Mouse (Mus musculus) gastrocnemius, postnatal 10 days (tissue): ENCODE results near the gene Klhl36. TPM values are rescaled to one million over a fixed set of nuclear protein-coding genes. Genes with fewer than 3 reads are reported as not detected.

ENCODE experiments used
- DNase-seq: peaks from one replicate; pipeline ENCODE4 v3.0.0; 2021; ENCODE audit warnings: mixed read lengths
- long read RNA-seq, 2 experiments: library from polyadenylated mRNA; stranded (forward); transcript quantifications; one replicate each; pipeline ENCODE4 v2.0.0; 2021
- total RNA-seq, 2 experiments: library from RNA; stranded (reverse); gene quantifications; 2 replicates each; pipeline ENCODE4 v1.2.3; 2021

Klhl36 gene
- 1 to 10 TPM; 2.9 to 3.9 TPM for total RNA-seq
- long read RNA-seq, experiment 1, partial matches to known transcripts: 0 of 2 reads
- long read RNA-seq, experiment 1, other reads (novel, unspliced or antisense): 0 of 2 reads
- long read RNA-seq, experiment 2, transcript Klhl36-201 (5 exons, 2,181 nt): major isoform, 6 of 11 reads
- long read RNA-seq, experiment 2, partial matches to known transcripts: 3 of 11 reads
- long read RNA-seq, experiment 2, other reads (novel, unspliced or antisense): 1 of 11 reads

DNA sequence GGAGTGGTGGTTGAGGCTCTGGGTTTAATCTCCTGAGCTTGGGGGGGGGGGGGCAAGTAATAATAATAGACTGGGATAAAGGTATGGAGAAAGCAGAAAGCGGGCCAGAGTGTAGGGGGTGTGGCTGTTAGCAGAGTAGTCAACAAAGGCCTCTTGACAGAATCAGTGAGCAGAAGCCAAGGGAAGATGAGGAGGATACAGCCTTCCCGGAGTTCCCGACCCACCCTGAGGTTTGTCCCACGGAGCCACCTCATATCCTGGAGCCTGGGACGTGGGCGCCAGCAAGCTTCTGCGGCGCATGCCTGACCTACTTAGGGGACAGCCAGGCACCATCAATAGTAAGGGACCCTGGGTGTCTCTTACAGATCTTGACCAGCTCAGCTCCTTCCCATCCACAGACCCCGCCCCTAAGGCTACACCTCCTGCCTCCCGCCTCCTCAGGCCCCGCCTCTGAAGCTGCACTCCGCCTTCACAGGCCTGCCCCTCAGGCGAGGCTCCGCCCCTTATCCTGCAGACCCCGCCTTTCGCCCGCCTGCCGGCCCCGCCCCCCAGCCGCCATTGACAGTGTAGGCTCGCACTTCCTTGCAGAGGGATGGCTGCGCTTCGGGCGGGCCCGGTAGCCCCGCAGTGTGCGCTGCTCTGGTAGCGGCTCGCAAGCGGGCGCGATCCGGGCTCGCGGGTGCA, at the start of gene Klhl36:
Klhl36 (plus strand) TSS at position 561 of the 684 bp plus-strand sequence.
- peak; percentile 97 for DNase-seq

DNA sequence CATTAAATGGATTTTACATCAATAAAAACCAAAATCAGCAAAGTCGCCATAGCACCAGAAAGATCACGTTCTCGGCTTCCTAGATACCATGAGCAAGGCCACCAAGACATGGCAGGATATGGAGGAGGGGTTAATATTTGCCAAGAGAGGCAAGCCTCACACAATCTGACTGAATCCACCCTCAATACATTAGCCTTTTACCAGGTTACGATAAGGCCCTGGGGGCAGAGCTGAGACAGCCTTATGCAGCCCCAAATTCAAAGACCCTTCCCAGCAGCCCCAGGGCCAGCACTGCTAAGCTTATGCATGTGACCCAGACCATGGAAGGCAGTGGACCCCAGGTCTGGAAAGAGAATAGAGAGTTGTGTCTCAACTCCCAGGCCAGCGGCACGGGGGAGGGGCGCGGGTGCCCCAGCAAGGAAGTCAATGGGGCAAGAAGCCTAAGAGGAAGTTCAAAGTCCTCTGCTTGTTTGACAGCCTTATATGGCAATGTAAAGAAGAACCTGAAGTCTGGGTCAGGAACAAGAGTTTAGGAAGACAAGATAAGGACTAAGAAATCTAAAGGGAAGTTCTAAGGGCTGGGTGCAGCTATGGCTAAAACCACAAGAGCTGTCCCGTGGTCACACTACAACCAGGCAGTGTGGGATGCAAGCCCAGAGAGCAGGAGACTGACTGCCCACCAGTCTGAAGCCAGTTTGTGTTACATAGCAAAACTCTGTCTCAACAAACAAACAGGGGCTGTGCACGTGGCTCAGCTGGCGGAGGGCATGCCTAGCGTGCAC, 49.2 kb upstream of the Klhl36 start:
- no peak for DNase-seq

DNA sequence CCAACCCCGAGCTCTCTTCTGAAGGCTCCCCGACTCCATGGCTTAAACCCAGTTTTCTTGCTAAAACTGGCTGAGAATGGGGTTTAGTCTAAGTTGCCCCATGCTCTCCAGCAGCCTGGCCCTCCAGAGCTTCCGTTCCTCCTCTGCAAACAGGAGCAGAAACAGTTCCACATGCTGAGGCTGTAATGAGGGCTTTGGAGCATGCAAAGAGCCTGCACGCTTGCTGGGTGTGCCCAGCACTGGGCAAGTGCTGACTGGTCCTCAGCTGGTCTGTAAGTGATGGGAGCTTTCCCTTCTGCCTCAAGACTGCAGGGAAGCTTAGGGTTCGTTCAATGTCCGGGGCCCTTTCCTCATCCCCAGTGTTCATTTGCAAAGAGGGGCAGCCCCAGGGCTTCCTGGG, 45.8 kb upstream of the Klhl36 start:
- DNase-seq: no peak

DNA sequence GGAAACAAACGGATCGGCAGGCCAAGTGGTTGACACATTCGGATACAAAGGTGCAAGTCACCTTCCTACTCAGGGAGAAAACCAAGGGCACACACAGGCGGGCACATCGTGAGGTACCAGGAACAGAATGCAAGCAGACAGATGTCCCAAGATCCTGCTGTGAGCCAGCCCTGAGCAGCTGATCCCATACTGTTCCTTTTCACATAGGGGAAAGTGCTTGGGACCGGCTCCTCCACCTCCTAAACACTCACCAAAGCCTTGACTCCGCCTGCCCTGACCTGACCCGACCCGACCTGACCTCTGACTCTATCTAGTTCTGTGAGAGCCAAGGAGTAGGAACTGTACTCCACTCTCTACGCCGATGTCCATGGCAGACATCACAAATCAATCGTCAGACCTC, 44.6 kb upstream of the Klhl36 start:
- DNase-seq: no peak

DNA sequence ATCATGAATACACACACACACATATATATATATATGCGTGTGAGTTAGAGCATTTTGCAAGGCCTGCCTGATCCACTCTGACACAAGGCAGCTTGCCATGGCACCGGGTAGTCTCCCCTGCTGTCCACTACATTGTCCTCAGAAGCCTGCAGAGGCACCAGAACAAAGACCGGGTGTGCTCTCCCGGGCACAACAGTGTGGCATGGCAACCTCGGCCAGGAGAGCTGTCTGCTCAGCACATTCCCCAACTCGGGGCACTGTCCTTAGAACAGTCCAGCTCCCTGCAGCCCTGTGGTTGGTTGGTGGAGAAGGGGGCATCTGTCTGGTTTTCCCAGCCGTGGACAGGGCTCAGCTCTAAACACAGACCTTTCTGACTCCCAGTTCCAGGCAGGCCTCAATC, 42.8 kb upstream of the Klhl36 start:
- no peak for DNase-seq

DNA sequence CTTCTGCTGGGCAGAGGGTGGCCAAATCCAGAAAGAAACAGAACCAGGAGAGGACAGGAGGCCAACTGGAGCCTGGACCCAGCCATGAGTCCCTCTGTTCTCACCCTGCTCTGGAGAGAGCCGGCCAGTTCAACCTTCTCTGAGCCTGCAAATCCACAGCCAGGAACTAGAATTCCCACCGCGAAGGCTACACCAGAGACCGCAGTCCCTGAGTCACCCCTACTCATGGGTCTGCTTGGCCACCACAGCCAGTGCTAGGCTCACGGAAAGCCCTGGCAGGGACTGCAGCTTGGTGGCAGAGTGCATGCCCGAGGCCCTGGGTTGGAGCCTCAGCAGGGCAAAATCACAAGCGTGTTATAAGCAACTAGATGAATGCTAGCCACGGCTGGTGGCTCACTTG, 42.1 kb upstream of the Klhl36 start:
- DNase-seq: no peak

DNA sequence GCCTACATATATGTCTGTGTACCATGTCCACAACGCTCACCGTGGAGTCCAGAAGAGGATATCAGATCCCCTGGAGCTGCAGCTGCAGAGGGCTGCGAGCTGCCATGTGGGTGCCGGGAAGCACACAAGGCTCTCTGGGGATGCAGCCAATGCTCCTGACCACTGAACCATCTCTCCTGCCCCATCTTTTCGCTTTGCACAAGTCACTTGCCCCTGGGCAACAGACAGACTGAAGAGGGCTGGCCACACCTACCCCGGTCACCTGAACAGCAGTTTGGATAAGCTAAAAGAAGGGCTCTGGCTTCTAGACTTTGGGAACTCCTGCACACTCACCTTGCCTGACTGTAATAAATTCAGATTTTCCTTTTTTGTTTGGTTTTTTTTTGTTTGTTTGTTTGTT, 40.4 kb upstream of the Klhl36 start:
- no peak for DNase-seq

DNA sequence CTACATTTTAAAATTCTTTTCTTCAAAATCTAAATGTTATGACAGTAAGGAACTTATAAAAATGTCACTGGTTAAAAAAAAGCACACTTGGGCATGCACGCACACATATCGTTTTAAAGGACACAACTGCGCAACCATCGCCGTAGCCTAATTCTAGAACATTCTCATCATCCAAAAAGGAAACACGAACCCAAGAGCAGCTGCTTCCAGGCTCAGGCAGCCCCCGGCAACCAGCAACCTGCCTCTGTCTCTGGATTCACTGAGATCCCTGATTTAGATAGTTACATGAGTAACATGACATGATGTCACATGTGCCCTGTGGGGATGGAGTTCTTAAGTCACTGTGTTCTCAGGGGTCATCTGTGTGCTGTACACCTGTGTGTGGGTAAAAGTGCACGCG, 38.8 kb upstream of the Klhl36 start:
- DNase-seq: no peak

DNA sequence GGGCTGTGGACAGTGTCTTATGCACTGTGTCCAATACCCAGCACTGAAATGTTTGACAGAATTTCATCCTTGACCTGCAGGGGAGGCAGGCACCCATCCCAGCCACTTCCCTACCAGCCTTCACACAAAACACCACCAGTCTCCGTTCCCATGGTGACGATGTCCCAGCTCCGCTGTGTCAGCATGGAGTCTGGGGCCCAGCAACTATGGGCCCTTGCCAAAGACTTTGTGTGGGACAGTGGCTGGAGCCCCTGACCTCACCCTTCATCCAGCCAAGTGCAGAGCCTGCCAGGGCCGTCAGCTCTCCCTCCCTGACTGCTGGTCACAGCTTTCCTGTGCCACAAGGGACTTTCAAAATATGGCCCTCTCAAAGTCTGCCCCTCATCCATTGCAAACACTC, 38.0 kb upstream of the Klhl36 start:
- peak; percentile 52 for DNase-seq

DNA sequence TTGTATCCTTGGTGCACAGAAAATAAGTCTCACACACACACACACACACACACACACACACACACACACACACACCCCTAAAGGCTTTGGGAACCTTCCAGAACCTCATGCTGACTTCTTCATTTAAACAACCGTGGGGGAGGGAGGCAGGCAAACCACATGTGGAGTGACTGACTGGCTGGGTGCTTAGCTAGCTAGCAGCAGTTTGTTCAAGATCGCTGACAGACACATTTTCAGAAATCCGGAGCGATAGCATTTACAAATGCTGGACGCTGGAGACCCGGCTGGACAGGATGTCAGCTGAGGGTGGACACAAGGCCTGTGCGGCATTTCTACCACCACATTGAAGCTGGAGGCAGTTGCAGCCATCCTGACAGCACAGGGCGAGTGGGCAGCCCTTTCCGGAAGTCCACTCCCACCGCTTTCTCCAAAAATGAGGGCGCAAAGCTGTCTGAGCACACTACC, 37.2 kb upstream of the Klhl36 start:
- no peak for DNase-seq

DNA sequence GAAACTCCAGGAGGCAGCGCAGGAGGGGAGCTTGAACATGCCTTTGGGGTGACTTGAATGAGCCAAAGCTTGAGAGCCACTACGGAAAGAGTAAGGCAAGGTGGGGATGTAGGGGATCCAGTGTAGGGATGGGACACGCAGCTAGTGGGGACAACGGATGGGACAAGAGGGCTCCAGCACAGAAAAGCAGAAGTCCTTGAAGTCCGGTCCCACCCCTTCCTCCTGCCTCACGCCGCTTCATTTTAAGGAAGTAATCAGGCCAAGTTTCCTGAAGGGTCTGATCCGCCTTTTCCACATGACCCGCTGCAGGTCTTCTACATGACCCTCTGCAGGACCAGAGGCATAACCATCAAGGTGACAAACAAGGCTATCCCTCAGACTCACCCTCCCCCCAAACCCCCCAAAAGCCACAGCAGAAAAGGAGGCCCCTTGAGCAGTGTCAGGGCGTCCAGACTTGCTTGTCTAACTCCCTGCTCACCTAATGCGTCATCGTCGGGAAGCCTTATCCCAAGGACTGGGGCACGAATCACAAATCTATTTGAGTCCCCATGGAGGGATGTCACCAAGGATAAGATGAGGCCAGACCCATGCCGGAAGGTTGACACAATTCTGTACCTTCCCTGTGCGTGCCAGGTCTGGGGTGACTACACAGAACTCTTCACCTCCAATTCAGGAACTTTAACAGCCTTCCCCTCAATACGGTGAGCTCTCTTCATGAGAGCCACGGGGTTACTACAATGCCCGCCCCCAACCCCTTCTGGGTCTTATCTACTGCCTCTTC, 35.9 kb upstream of the Klhl36 start:
- DNase-seq: no peak

DNA sequence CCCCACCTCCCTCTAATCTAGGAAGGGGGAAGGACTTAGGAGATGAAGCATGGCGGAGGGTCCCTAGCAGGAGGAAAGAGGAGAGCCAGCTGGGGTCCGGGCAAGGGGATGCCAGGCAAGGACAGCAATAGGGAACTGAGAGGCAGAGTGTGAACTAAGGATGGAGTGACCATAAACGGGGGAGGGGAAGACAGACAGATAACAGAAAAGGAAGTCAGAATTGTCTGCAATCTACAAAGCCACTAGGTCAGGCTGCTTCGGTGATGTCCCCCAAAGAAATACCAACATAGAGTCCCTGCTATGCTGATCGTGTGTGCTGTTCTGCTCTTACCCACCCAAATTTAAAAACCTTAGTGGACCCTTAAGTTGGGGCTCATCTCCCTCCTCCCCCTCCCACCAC, 35.1 kb upstream of the Klhl36 start:
- no peak for DNase-seq

DNA sequence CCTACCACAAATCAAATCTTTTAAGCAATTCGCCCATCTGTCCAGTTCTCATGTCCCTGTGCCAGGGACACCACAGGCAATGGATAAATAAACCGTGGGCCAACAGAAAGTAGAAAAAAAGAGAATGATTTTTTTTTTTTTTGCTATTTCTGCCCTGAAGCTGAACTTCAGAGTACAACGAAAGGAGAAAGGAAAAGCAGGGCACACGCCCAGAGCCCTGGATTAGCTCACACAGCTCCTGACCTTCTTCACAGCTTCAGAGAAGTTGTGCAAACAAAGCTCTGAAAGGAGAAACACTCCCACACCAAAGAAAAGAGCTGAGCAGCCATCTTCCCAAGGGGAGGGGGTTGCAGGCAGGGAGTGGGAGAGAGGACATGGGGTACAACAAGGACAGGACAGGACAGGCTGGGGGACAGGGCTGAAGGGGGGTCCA, 34.3 kb upstream of the Klhl36 start:
- DNase-seq: no peak

DNA sequence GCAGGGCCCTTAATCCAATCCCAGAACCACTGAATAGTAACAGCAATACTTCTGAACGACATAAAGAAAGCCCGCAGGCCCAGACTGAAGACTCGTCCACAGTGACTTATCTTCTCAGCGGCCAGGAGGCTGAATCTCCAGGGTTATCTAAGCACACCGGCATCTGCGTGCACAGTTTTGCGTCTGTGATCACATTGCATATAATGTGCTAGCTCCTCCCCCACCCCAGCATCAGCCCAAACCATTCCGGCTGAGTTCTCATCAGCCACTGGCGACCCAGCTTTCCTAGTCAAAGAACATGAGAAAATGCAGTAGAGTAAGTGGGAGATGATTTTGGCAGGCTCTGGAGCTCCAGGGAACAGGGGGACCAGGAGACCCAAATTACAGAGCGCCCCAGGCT, 33.1 kb upstream of the Klhl36 start:
- no peak for DNase-seq

DNA sequence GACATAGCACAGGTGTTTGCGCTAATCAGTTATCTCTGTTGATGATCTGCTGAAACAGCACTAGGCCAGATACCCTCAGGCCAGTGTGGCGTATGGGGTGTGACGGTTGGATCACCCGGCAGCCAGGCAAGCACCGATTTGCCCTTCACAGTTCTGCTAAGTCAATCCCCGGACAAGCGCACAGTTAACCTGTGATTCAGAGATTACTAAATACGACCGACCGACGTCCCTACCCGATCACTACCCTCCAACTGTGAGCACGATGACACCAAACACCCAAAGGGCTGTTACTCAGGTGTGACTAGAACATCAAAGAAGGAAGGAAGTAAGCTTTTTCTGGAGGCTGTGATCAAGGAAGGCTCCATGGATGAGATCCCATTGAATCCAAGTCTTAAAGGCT, 32.6 kb upstream of the Klhl36 start:
- no peak for DNase-seq

DNA sequence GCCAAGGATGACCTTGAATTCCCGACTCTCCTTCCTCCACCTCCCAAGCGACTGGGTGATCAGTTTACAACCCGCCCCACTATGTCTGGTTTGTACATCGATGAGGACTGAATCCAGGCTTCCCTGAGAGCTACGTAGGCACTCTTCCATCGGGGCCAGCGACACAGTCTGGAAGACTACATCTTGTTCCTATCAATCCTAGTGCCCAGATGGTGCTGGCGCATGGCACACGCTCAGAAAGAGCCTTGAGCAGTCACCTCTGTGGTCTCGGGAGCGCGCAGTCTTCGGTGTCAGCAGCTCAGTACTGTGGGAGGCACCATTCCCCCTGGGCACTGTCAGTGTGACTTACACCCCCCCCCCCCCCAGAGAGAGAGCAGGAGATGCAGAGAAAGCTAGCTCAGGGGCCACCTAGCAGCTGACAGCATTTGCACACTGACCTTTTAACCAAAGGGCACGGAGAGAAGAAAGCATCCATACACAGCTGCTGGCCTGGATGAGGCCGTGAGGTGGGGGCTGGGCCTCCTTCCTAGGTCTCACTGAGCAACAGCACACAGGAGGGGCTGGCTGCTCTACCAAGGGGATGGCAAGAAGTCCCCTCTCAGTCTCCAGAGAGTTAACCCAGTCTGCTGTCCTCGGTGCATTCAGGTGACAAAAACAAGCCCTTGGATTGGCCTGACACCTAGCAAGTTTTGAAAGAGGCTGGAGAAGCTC, 32.0 kb upstream of the Klhl36 start:
- DNase-seq: no peak

DNA sequence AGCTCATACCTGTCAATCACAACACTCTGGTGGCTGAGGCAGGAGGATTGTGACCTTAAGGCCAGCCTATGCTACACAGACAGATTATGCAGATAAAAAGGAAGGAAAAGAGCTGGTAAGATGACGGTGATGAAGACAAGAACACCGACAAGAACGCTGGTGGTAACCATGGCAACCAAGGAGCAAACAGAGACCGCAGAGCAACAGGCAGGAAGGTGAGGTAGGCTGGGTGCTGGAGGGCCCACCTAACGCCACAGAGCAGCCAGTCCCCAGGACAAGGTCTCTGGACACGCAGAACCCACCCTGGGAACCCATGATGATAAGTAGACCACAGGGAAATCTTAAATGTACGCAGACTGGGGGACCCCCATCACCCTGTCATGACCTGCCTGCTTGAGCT, 31.5 kb upstream of the Klhl36 start:
- no peak for DNase-seq

DNA sequence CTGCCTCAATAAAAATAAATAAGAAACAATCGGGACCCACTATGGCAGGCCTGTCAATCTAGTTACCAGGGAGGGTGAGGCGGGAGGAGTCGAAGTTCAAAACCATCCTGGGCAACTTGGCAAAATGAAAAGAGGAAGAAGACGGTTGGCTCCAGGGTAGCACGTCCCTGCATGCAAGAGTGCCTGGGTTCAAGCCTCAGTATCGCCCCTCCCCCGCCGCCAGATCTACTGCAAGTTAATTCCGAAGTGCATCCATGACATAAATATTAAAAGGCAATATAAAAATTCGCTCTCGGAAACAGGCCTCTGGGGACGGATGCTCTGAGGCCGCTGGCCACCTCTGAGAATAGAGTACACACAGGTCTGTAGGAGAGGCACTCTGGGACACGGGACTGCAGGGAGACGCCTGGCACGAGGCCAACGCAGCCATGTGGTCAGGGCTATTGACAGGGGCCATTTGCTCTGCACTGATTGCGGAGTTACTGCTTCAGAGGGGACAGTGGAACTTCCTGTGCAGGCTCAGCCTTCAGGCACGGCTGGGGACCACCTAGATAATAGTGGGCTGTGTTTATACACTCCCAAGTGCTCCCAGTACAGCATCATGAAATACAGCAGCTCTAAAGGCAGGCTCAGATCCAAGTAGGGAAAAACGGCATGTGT, 30.6 kb upstream of the Klhl36 start:
- peak; percentile 70 for DNase-seq

DNA sequence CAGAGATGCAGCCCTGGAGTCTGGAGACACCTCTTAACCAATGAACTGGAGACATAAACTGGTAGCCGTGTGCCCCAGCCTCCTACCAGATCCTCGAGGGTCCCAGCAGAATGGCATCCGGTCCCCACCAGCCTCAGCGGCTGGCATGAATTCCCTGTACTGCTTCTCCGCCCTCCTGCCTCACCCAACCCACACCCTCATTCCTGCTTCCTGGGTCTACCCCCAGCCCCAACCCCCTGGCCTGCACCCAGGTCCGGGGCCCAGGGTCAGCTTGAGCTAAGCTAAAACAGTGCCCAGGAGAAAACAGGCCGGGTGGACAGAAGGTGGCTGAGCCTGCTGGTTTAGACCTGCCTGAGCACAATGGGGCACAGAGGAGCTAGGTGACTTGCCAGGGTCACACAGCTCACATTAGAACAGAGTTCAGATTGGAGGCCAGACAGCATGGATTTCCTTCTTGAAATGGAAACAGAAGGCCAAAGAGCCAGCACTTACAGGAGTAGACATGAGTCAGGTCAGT, 29.9 kb upstream of the Klhl36 start:
- DNase-seq: peak; percentile 14

DNA sequence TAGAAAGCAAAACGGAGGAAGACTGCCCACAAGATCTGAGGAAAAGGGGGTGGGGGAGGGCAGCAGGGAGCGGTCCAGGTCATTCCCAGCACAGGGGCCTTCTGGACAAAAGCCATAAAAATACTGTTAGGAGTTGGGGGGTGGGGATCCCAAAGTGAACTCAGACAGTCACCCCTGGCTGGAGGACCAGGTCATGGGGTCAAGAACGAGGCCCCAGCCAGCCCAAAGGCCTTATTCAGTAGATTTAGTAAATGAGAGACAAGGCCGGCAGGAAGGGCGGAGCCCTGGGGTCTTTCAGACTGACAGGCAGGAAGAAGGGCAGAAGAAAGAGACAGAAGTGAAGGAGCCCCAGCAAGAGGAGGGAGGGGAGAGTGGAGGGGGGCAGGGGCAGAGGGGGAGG, 29.1 kb upstream of the Klhl36 start:
- peak; percentile 3 for DNase-seq

DNA sequence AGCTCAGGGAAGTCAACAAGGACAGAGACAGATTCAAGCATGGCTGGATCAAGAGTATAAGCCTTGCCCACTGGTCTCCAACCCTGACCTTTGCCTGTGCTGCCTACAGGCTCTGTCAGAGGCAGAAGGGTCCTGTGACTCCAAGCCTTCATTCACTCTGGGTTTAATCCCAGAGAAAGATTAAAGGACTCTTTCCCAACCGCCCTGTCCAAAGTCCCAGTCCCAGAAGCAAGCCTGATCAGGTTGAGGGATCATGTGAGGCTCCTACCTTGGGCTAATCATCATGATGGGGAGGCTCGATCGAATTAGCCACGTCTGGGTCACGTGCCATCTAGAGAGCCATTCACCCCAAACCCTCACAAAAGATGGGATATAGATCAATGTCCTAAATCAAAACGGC, 27.4 kb upstream of the Klhl36 start:
- no peak for DNase-seq
